Mouse (Mus musculus): ENCODE measurements around the gene Hspa1a.

GRCm38 (mm10) chr17:34934031-34934430 lies 37.9 kb downstream of the Hspa1a start:
- TF ChIP-seq CTCF (IDR thresholded peaks at IDR 0.05; ENCODE audit: insufficient read depth, low read depth, low read length) (no peak), POLR2A (IDR thresholded peaks at IDR 0.05; ENCODE audit: insufficient read depth, low read depth, low read length) (no peak)

All from olfactory bulb, adult 2 months (tissue).